ENCODE assay signal across 9 mouse cellular contexts in the genomic region with DNA sequence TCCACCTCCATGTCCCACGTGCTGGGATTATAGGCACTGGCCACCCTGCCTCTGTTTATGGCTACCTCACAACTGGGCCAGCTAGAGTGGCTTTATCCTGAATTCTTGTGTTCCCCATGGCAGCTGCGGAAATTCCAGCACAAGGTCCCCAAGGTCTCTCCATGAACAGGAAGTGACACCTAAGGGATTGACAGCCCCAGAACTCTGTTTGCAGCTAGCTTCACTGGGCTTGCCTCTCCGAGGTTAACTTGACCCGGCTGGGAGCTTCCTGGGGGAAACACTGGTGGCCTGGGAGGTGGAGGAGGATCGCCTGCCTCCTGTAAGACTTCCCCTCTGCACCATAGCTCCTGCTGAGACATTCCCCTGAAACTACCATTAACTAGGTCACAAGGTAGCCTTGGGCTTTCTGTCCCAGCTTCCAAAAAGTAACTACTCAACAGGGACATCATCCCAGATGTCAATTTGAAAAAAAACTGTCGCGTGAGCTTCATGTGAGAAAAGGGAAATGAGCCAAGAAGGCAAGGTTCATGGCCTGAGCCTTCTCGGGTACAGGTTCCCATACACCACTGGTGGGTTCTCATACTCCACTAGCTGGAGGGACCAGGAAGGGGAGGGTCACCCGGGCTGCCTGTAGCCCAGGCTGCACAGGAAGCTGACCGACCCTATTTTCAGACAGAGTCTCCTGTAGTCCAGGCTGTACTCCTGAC. TPM values are rescaled to one million over a fixed set of nuclear protein-coding genes. Genes with fewer than 3 reads are reported as not detected.
DNase-seq lines count a peak whose midpoint lies in the region; ATAC-seq and TF ChIP-seq lines count a peak whose summit lies in the region.
"Had no signal": no experiment of that assay in that cellular context is flagged by ENCODE, and none has a peak within 500 bp of the region (broad histone marks: within the 10 kb centered on the region; RNA-seq: fewer than 3 reads in every experiment).

No protein-coding gene starts in this region.

- ATAC-seq in hindbrain, embryonic 16.5 days: peak; percentile 57
- ATAC-seq in liver, embryonic 15.5 days (ENCODE audit: insufficient read depth): no peak
- no peak for ATAC-seq in stomach, embryonic 16.5 days (ENCODE audit: insufficient read depth, low FRiP score)

- no peaks in the 10 kb centered on the region; the same call in 1 of the 2 replicates for H3K4me1 ChIP-seq in bone marrow, adult 2 months (ENCODE audit: control insufficient read depth, insufficient read depth, low read length)
- peaks cover 48% of the 10 kb centered on the region for H3K4me1 ChIP-seq in erythroblast, embryonic 14.5 days (ENCODE audit: control insufficient read depth)
- H3K4me1 ChIP-seq in hindbrain, embryonic 16.5 days (ENCODE audit: control insufficient read depth, insufficient read depth, low read depth, low read length): peaks cover 7% of the 10 kb centered on the region
- peaks cover 46% of the 10 kb centered on the region for H3K4me1 ChIP-seq in liver, embryonic 15.5 days (replicated peaks)
- peaks cover 3% of the 10 kb centered on the region for H3K4me1 ChIP-seq in stomach, embryonic 16.5 days (ENCODE audit: control insufficient read depth, insufficient read depth, low read length)

- no peak for TF ChIP-seq POLR2A in bone marrow, adult 2 months (IDR thresholded peaks at IDR 0.05; ENCODE audit: borderline replicate concordance, control insufficient read depth, low read depth, low read length)

- no peaks in the 10 kb centered on the region for H3K36me3 ChIP-seq in erythroblast, embryonic 14.5 days (ENCODE audit: control insufficient read depth)
- no peaks in the 10 kb centered on the region for H3K36me3 ChIP-seq in hindbrain, embryonic 16.5 days (ENCODE audit: control insufficient read depth, insufficient read depth, low read length)
- no peaks in the 10 kb centered on the region for H3K36me3 ChIP-seq in liver, embryonic 15.5 days (replicated peaks)
- no peaks in the 10 kb centered on the region for H3K36me3 ChIP-seq in stomach, embryonic 16.5 days (ENCODE audit: control insufficient read depth, insufficient read depth, low read length)

- H3K4me2 ChIP-seq in hindbrain, embryonic 16.5 days (ENCODE audit: low read length): peak overlapping the region; percentile 97
- H3K4me2 ChIP-seq in liver, embryonic 15.5 days: peak overlapping the region; percentile 80
- peak overlapping the region; percentile 90 for H3K4me2 ChIP-seq in stomach, embryonic 16.5 days (ENCODE audit: low read depth, low read length)

- TF ChIP-seq CTCF in bone marrow, adult 2 months (IDR thresholded peaks at IDR 0.05; ENCODE audit: control insufficient read depth, insufficient read depth, low read length): no peak

- peak overlapping the region; percentile 10 for H3K4me3 ChIP-seq in bone marrow, adult 2 months (replicated peaks; ENCODE audit: control insufficient read depth, low read depth, low read length)
- peak overlapping the region; percentile 57 for H3K4me3 ChIP-seq in erythroblast, embryonic 14.5 days (replicated peaks)
- peak overlapping the region; percentile 60 for H3K4me3 ChIP-seq in hindbrain, embryonic 16.5 days (ENCODE audit: low read length)
- H3K4me3 ChIP-seq in liver, embryonic 15.5 days (replicated peaks): peak overlapping the region; percentile 54
- peak overlapping the region; percentile 58 for H3K4me3 ChIP-seq in stomach, embryonic 16.5 days (replicated peaks; ENCODE audit: low read length)

- no peaks in the 10 kb centered on the region for H3K27me3 ChIP-seq in erythroblast, embryonic 14.5 days (ENCODE audit: control insufficient read depth)
- no peaks in the 10 kb centered on the region for H3K27me3 ChIP-seq in hindbrain, embryonic 16.5 days (replicated peaks; ENCODE audit: control insufficient read depth, insufficient read depth, low read length)
- H3K27me3 ChIP-seq in liver, embryonic 15.5 days: no peaks in the 10 kb centered on the region
- no peaks in the 10 kb centered on the region for H3K27me3 ChIP-seq in stomach, embryonic 16.5 days (ENCODE audit: control insufficient read depth, insufficient read depth, low read length)

- H3K9ac ChIP-seq in hindbrain, embryonic 16.5 days (ENCODE audit: low read depth, low read length): peak overlapping the region; percentile 70
- H3K9ac ChIP-seq in liver, embryonic 15.5 days: peak overlapping the region; percentile 39; the same call in 1 of the 2 replicates
- H3K9ac ChIP-seq in stomach, embryonic 16.5 days (ENCODE audit: low read length): peak overlapping the region; percentile 62

- DNase-seq in gastrocnemius, adult 8-10 months (ENCODE audit: low spot score in 2 of 2): no peak
- DNase-seq in cerebellum, postnatal 36 days: no peak
- DNase-seq in thymus, postnatal 10 days (ENCODE audit: low spot score in 2 of 2): no peak

- H3K9me3 ChIP-seq in erythroblast, embryonic 14.5 days (ENCODE audit: control insufficient read depth, low read length): no peaks in the 10 kb centered on the region; the same call in 1 of the 2 replicates
- no peaks in the 10 kb centered on the region for H3K9me3 ChIP-seq in hindbrain, embryonic 16.5 days (ENCODE audit: control insufficient read depth, low read length)
- no peaks in the 10 kb centered on the region for H3K9me3 ChIP-seq in liver, embryonic 15.5 days (replicated peaks)
- no peaks in the 10 kb centered on the region for H3K9me3 ChIP-seq in stomach, embryonic 16.5 days (replicated peaks; ENCODE audit: control insufficient read depth, low read length)

- no peak overlapping the region for H3K27ac ChIP-seq in bone marrow, adult 2 months (ENCODE audit: control insufficient read depth, insufficient read depth, low read depth, low read length, poor library complexity)
- H3K27ac ChIP-seq in hindbrain, embryonic 16.5 days (ENCODE audit: low read depth, low read length): no peak overlapping the region
- peak overlapping the region; percentile 64; the same call in 1 of the 2 replicates for H3K27ac ChIP-seq in liver, embryonic 15.5 days (replicated peaks)
- peak overlapping the region; percentile 88 for H3K27ac ChIP-seq in stomach, embryonic 16.5 days (ENCODE audit: low read length)

- 15% methylated on average over 10 of the region's 10 CpGs for WGBS in bone marrow, adult 2 months
- WGBS in hindbrain, embryonic 16.5 days: 39% methylated on average over 10 of the region's 10 CpGs
- WGBS in liver, embryonic 15.5 days (ENCODE audit: insufficient replicate concordance): 26% methylated on average over 10 of the region's 10 CpGs
- WGBS in stomach, embryonic 16.5 days: 32% methylated on average over 10 of the region's 10 CpGs

RNA-seq across cellular contexts. Expression of a gene that starts 8.5 kb away (rescaled TPM):
- 158 and 241 TPM in 2 replicates for polyA plus RNA-seq in bone marrow, adult 2 months (2011; ENCODE audit: insufficient read depth, insufficient read length, low replicate concordance, missing spikeins)
- 6.8 TPM in 2 replicates for polyA plus RNA-seq in erythroblast, embryonic 14.5 days (2012)
- polyA plus RNA-seq in hindbrain, embryonic 16.5 days (2015; fragmentation: Nextera tagmentation; extraction: Ambion mirVana): 189 and 192 TPM in 2 replicates
- 157 and 158 TPM in 2 replicates for polyA plus RNA-seq in liver, embryonic 15.5 days (2015; fragmentation: Nextera tagmentation; extraction: Ambion mirVana)
- 197 and 214 TPM in 2 replicates for polyA plus RNA-seq in stomach, embryonic 16.5 days (2015; fragmentation: Nextera tagmentation; extraction: Ambion mirVana)
- total RNA-seq in gastrocnemius, adult 8-10 months (2022): 10 to 100 TPM; 16.0 to 23.8 (median 19.5) TPM

RNA-seq across cellular contexts. Expression of a gene that starts 12.7 kb away (rescaled TPM):
- not detected in 2 replicates for polyA plus RNA-seq in bone marrow, adult 2 months (2011; ENCODE audit: insufficient read depth, insufficient read length, low replicate concordance, missing spikeins)
- polyA plus RNA-seq in erythroblast, embryonic 14.5 days (2012): not detected in 2 replicates
- polyA plus RNA-seq in hindbrain, embryonic 16.5 days (2015; fragmentation: Nextera tagmentation; extraction: Ambion mirVana): 0.22 and 0.45 TPM in 2 replicates
- not detected in 2 replicates for polyA plus RNA-seq in liver, embryonic 15.5 days (2015; fragmentation: Nextera tagmentation; extraction: Ambion mirVana)
- 0.10 TPM in 1 of 2 replicates, not detected in the other for polyA plus RNA-seq in stomach, embryonic 16.5 days (2015; fragmentation: Nextera tagmentation; extraction: Ambion mirVana)
- total RNA-seq in gastrocnemius, adult 8-10 months (2022): not detected
- total RNA-seq: adrenal gland, postnatal 36 days had no signal

RNA-seq across cellular contexts. Expression of a gene that starts 20.4 kb away (rescaled TPM):
- polyA plus RNA-seq in bone marrow, adult 2 months (2011; ENCODE audit: insufficient read depth, insufficient read length, low replicate concordance, missing spikeins): 5.6 and 7.9 TPM in 2 replicates
- polyA plus RNA-seq in erythroblast, embryonic 14.5 days (2012): 0.14 and 0.16 TPM in 2 replicates
- 14.4 and 15.8 TPM in 2 replicates for polyA plus RNA-seq in hindbrain, embryonic 16.5 days (2015; fragmentation: Nextera tagmentation; extraction: Ambion mirVana)
- polyA plus RNA-seq in liver, embryonic 15.5 days (2015; fragmentation: Nextera tagmentation; extraction: Ambion mirVana): 0.46 and 0.50 TPM in 2 replicates
- polyA plus RNA-seq in stomach, embryonic 16.5 days (2015; fragmentation: Nextera tagmentation; extraction: Ambion mirVana): 2.9 and 3.5 TPM in 2 replicates
- total RNA-seq in gastrocnemius, adult 8-10 months (2022): 1 to 10 TPM; 1.4 to 2.1 (median 1.9) TPM

RNA-seq across cellular contexts. Expression of a gene that starts 42.2 kb away (rescaled TPM):
- polyA plus RNA-seq in bone marrow, adult 2 months (2011; ENCODE audit: insufficient read depth, insufficient read length, low replicate concordance, missing spikeins): 29.7 and 70.2 TPM in 2 replicates
- 0.16 and 0.17 TPM in 2 replicates for polyA plus RNA-seq in erythroblast, embryonic 14.5 days (2012)
- polyA plus RNA-seq in hindbrain, embryonic 16.5 days (2015; fragmentation: Nextera tagmentation; extraction: Ambion mirVana): 2.1 and 2.6 TPM in 2 replicates
- polyA plus RNA-seq in liver, embryonic 15.5 days (2015; fragmentation: Nextera tagmentation; extraction: Ambion mirVana): 2.2 and 2.6 TPM in 2 replicates
- 3.4 and 3.5 TPM in 2 replicates for polyA plus RNA-seq in stomach, embryonic 16.5 days (2015; fragmentation: Nextera tagmentation; extraction: Ambion mirVana)
- total RNA-seq in gastrocnemius, adult 8-10 months (2022): 1 to 10 TPM in 1 of 4 experiments, under 1 TPM in 2, not detected in 1; 0.59 to 1.9 (median 0.88) TPM

Comparison
In these comparisons a context has a peak if more than half of its experiments do, and no peak if none do; other contexts are left out.
1. H3K27ac ChIP-seq: peak in liver, embryonic 15.5 days (single experiment) and stomach, embryonic 16.5 days (single experiment); none in bone marrow, adult 2 months (single experiment) and hindbrain, embryonic 16.5 days (single experiment).
2. H3K4me3 ChIP-seq: peak in every context shown above with its lines; median percentile 60 in hindbrain, embryonic 16.5 days; 58 in stomach, embryonic 16.5 days; 57 in erythroblast, embryonic 14.5 days; 54 in liver, embryonic 15.5 days; 10 in bone marrow, adult 2 months.
3. RNA of a gene that starts 8.5 kb away (polyA plus RNA-seq): 158 to 241 TPM in bone marrow, adult 2 months, 197 to 214 TPM in stomach, embryonic 16.5 days, 189 to 192 TPM in hindbrain, embryonic 16.5 days and 157 to 158 TPM in liver, embryonic 15.5 days; 6.8 TPM in erythroblast, embryonic 14.5 days; every median in the first group is over 10 times any median in the second.
4. Peak in every context shown above with its lines, with median percentiles within 50 percentile points of each other: H3K4me2 ChIP-seq and H3K9ac ChIP-seq.